Mouse (Mus musculus) left cerebral cortex, adult 6 months (tissue): ENCODE measurements around the gene Eps8l1. TPM values are rescaled to one million over a fixed set of nuclear protein-coding genes. Genes with fewer than 3 reads are reported as not detected.

Experiments
- long read RNA-seq, 2 experiments: library from polyadenylated mRNA; unstranded; transcript quantifications; one replicate each; pipeline ENCODE4 v2.0.0; 2019 to 2020
- polyA plus RNA-seq: library from polyadenylated mRNA; unstranded; fragments of <200 nt; fragmentation: Nextera tagmentation; gene quantifications from 2 replicates; pipeline ENCODE4 v1.2.3, GENCODE M21; 2021

Gene Eps8l1
- polyA plus RNA-seq = 2.8 and 4.0 TPM in 2 replicates
- long read RNA-seq, experiment 1, transcript Eps8l1-214 (20 exons, 2,975 nt) = major isoform, 6 of 16 reads
- long read RNA-seq, experiment 1, partial matches to known transcripts = 1 of 16 reads
- long read RNA-seq, experiment 1, other reads (novel, unspliced or antisense) = 9 of 16 reads
- long read RNA-seq, experiment 2, partial matches to known transcripts = 1 of 2 reads
- long read RNA-seq, experiment 2, other reads (novel, unspliced or antisense) = 0 of 2 reads

GRCm38 (mm10) chr7:4460576-4461434 is at the start of gene Eps8l1:
Eps8l1 (plus strand) TSS chr7:4460674.

GRCm38 (mm10) chr7:4445216-4445791 is 15.2 kb upstream of the Eps8l1 start, which contains the start of gene Rdh13:
Rdh13 (minus strand) TSS chr7:4445649.

GRCm38 (mm10) chr7:4501558-4502397 is 41.3 kb downstream of the Eps8l1 start, which contains the start of gene Ppp1r12c:
Ppp1r12c (minus strand) TSS chr7:4501680.

GRCm38 (mm10) chr7:4516332-4517050 is 56.0 kb downstream of the Eps8l1 start, which contains the start of gene Tnnt1:
Tnnt1 (minus strand) TSS chr7:4516382.

GRCm38 (mm10) chr7:4524212-4524922 is 63.9 kb downstream of the Eps8l1 start, which contains the start of gene Tnni3:
Tnni3 (minus strand) TSS chr7:4524229.

Other genes with a start within 250 kb of the Eps8l1 start
- 0.24 and 0.33 TPM in 2 replicates for gene Lilra5, start 222.9 kb upstream of the Eps8l1 start, polyA plus RNA-seq
- gene Ncr1, start 123.0 kb upstream of the Eps8l1 start, polyA plus RNA-seq = not detected in 2 replicates
- gene Gp6, start 62.9 kb upstream of the Eps8l1 start, polyA plus RNA-seq = not detected in 2 replicates
- gene Rdh13, start 15.0 kb upstream of the Eps8l1 start, polyA plus RNA-seq = 24.3 and 35.4 TPM in 2 replicates
- gene Ppp1r12c, start 41.0 kb downstream of the Eps8l1 start, polyA plus RNA-seq = 18.1 and 20.2 TPM in 2 replicates
- 7.3 and 8.6 TPM in 2 replicates for gene Tnnt1, start 55.7 kb downstream of the Eps8l1 start, polyA plus RNA-seq
- gene Tnni3, start 63.6 kb downstream of the Eps8l1 start, polyA plus RNA-seq = 0.43 TPM in 1 of 2 replicates, not detected in the other
- 0.09 and 0.18 TPM in 2 replicates for gene Dnaaf3, start 71.8 kb downstream of the Eps8l1 start, polyA plus RNA-seq
- gene Syt5, start 86.9 kb downstream of the Eps8l1 start, polyA plus RNA-seq = 300 and 304 TPM in 2 replicates
- 0.26 and 0.45 TPM in 2 replicates for gene Ptprh, start 143.4 kb downstream of the Eps8l1 start, polyA plus RNA-seq
- 0.40 TPM in 2 replicates for gene Tmem86b, start 170.7 kb downstream of the Eps8l1 start, polyA plus RNA-seq
- 4.6 and 8.6 TPM in 2 replicates for gene Ppp6r1, start 198.3 kb downstream of the Eps8l1 start, polyA plus RNA-seq
- 128 and 156 TPM in 2 replicates for gene Hspbp1, start 224.4 kb downstream of the Eps8l1 start, polyA plus RNA-seq
- 5.6 and 6.8 TPM in 2 replicates for gene Brsk1, start 229.9 kb downstream of the Eps8l1 start, polyA plus RNA-seq